Mouse (Mus musculus): ENCODE results near the gene Palm2. TPM values are rescaled to one million over a fixed set of nuclear protein-coding genes. Genes with fewer than 3 reads are reported as not detected.

Gene Palm2
- polyA plus RNA-seq, 1 experiment from 2014 or later, result 13.2 TPM

DNA sequence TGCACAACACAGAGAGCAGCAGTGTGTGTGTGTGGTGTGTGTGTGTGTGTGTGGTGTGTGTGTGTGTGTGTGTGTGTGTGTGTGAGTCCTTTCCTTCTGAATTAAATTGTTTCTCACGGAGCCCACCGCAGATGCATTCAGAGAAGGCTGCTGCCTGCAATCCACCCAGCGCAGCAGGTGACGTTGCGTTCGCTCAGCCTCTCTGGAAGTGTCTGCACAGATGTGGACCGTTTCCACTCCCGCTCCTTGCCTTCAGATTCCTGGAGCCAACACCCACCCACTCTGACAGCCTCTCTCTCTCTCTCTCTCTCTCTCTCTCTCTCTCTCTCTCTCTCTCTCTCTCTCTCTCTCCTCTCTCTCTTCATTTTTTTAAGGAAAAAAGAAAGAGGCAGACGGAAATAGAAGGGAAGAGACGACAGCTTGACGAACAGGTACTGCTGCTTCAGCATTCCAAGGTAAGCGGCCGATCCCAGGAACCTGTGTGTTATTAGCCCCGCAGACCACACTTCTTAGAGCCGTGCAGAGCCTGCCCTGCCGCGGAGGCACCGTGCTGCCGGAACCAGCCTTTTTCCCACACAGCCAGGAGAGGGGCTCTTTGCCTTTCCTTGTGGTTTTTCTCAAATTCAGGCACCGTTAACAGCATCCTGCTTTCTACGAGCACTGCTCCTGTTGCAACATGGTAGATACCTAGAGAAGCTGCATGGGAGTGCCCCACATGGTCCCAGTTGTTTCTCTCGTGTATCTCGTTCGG is 203.8 kb downstream of the Palm2 start:
- Histone ChIP-seq H3K4me2 (peak overlapping the region; percentile 55), H3K27me3 (no peaks in the 10 kb centered on the region), H3K9ac (replicated peaks) (no peak overlapping the region), H3K4me3 (replicated peaks) (peak overlapping the region; percentile 25), H3K4me1 (replicated peaks) (peaks cover 29% of the 10 kb centered on the region), H3K36me3 (no peaks in the 10 kb centered on the region), H3K9me3 (no peaks in the 10 kb centered on the region), H3K27ac (0 out of 2 replicates have a peak overlapping the region, but pooled peaks have one; percentile 18)
- ATAC-seq (ENCODE audit: insufficient number of reproducible peaks, insufficient read depth, low FRiP score, low TSS enrichment, low read depth), result no peak
- WGBS, result 19% methylated on average over 24 of the region's 24 CpGs

DNA sequence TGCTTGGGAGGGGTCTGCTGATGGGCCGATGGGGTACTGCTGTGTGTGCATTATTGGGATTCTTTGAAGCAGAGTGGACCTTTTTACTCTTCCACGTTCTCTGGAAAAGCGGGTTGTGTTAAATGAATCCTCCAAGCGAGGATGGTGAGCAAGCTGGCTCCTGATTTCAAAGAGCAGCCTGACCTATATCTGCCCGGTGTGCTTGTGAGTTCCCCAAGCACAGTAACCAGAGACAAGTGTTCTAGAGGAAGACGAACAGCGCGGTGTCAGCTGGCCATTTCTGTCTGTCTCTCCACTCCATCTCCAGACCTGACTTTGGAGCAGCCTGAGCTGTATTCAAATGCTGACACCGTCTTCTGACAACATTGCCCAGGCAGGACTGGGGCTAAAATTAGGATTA is 204.9 kb downstream of the Palm2 start:
- no peaks in the 10 kb centered on the region for H3K27me3 ChIP-seq
- peaks cover 23% of the 10 kb centered on the region for H3K4me1 ChIP-seq (replicated peaks)
- ATAC-seq (ENCODE audit: insufficient number of reproducible peaks, insufficient read depth, low FRiP score, low TSS enrichment, low read depth), result no peak
- H3K36me3 ChIP-seq, result no peaks in the 10 kb centered on the region
- no peak overlapping the region for H3K27ac ChIP-seq
- H3K9ac ChIP-seq (replicated peaks), result no peak overlapping the region
- H3K9me3 ChIP-seq, result no peaks in the 10 kb centered on the region
- no peak overlapping the region for H3K4me2 ChIP-seq
- no peak overlapping the region for H3K4me3 ChIP-seq (replicated peaks)
- WGBS, result 83% methylated on average over 9 of the region's 9 CpGs

DNA sequence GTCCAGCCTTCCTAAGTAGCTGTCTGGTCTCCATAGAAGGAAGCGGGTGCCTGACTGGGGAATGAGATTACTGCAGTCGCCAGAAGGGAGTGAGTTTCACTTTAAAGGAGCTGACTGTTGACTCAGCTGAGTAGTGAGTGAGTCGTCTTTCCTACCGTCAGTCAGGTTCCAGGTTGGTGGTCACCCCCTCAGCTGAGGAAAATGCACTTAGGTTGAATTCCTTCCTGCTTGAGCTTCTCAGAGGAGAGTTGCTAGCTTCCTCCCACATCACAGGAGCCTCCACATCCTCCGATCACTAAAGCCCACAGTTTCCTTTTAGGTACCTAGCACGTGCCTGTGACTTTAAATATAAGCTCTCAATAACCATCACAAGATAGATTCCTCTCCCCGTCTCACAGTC is 206.2 kb downstream of the Palm2 start:
- 52% methylated on average over 7 of the region's 7 CpGs for WGBS
- H3K4me1 ChIP-seq (replicated peaks), result peaks cover 23% of the 10 kb centered on the region
- ATAC-seq (ENCODE audit: insufficient number of reproducible peaks, insufficient read depth, low FRiP score, low TSS enrichment, low read depth), result no peak
- no peaks in the 10 kb centered on the region for H3K27me3 ChIP-seq
- H3K9ac ChIP-seq (replicated peaks), result no peak overlapping the region
- no peak overlapping the region for H3K27ac ChIP-seq
- peaks cover 10% of the 10 kb centered on the region; the same call in 1 of the 2 replicates for H3K36me3 ChIP-seq
- H3K9me3 ChIP-seq, result no peaks in the 10 kb centered on the region
- H3K4me2 ChIP-seq, result no peak overlapping the region
- no peak overlapping the region for H3K4me3 ChIP-seq (replicated peaks)

DNA sequence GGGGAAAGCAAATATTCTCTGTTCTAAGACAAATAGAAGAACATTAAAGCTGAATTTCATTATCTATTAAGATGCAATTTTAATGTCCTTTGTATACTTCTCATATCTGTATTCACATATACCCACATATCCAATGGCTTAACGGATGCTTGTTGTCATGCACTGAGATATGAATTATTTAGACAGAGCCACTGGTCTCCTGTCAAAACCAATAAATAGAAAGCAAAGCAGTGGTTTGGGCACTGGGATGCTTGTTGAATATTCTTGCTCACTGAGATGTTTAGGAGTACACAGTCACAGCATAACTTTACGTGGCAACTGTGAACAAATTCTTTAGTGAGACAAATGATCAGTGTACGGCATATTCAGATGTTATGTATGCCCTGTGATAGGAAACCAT is 206.9 kb downstream of the Palm2 start:
- WGBS, result 89% methylated on average over 3 of the region's 3 CpGs
- ATAC-seq (ENCODE audit: insufficient number of reproducible peaks, insufficient read depth, low FRiP score, low TSS enrichment, low read depth), result no peak

DNA sequence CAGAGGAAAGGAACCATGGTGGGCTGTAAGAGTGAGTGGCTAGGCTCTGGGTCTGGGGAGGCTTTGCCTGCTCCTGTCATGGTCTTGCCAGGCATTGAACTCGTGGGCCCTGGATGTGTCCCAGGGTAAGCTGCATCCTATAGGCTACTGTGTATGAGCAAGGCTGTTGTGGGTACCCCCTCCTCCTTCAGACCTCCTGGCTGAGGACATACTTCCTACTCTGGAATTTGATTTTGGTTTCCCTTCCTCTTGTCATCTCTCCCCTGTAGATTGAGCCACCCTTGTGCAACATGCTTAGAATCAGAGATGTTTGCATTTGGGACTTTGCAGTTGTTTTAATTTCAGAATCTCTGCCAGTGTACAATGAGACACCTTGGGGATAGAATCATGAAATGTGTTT is 216.9 kb downstream of the Palm2 start:
- Histone ChIP-seq H3K4me3 (replicated peaks) (no peak overlapping the region), H3K4me1 (replicated peaks) (no peaks in the 10 kb centered on the region), H3K27me3 (no peaks in the 10 kb centered on the region), H3K9ac (replicated peaks) (no peak overlapping the region), H3K27ac (no peak overlapping the region), H3K9me3 (no peaks in the 10 kb centered on the region), H3K4me2 (no peak overlapping the region), H3K36me3 (peaks cover 61% of the 10 kb centered on the region)
- 56% methylated on average over 1 of the region's 1 CpGs for WGBS
- no peak for ATAC-seq (ENCODE audit: insufficient number of reproducible peaks, insufficient read depth, low FRiP score, low TSS enrichment, low read depth)

More for the DNA sequence above, 206.9 kb downstream of the Palm2 start:
- no peak overlapping the region for H3K4me2 ChIP-seq
- H3K9ac ChIP-seq (replicated peaks), result no peak overlapping the region
- no peaks in the 10 kb centered on the region for H3K27me3 ChIP-seq
- no peaks in the 10 kb centered on the region for H3K9me3 ChIP-seq
- H3K36me3 ChIP-seq, result peaks cover 10% of the 10 kb centered on the region; the same call in 1 of the 2 replicates
- peaks cover 23% of the 10 kb centered on the region for H3K4me1 ChIP-seq (replicated peaks)
- H3K4me3 ChIP-seq (replicated peaks), result no peak overlapping the region
- H3K27ac ChIP-seq, result no peak overlapping the region

DNA sequence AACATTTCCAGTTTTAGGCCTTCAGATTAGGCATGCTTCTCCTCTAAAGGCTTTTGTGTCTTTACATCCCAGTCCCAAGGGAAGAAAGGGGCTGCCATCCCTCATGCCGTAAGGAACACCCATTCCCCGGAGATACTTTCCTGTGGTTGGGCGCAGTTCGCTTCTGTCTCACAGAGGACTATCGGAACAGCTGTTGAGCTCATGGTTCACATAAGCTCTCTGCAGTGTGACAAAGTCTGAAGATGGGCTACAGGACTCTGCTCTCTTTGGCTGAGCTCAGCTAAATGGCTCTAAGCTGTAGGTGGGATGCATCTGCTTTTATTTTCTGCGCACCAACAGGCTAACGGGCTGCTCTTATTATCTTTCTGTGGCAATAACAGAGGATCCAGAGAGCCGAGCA is 217.5 kb downstream of the Palm2 start:
- H3K9me3 ChIP-seq, result no peaks in the 10 kb centered on the region
- no peak for ATAC-seq (ENCODE audit: insufficient number of reproducible peaks, insufficient read depth, low FRiP score, low TSS enrichment, low read depth)
- no peak overlapping the region for H3K4me2 ChIP-seq
- H3K36me3 ChIP-seq, result peaks cover 64% of the 10 kb centered on the region
- H3K4me3 ChIP-seq (replicated peaks), result no peak overlapping the region
- H3K27me3 ChIP-seq, result no peaks in the 10 kb centered on the region
- no peak overlapping the region for H3K27ac ChIP-seq
- 91% methylated on average over 8 of the region's 8 CpGs for WGBS
- H3K4me1 ChIP-seq (replicated peaks), result no peaks in the 10 kb centered on the region
- no peak overlapping the region for H3K9ac ChIP-seq (replicated peaks)

DNA sequence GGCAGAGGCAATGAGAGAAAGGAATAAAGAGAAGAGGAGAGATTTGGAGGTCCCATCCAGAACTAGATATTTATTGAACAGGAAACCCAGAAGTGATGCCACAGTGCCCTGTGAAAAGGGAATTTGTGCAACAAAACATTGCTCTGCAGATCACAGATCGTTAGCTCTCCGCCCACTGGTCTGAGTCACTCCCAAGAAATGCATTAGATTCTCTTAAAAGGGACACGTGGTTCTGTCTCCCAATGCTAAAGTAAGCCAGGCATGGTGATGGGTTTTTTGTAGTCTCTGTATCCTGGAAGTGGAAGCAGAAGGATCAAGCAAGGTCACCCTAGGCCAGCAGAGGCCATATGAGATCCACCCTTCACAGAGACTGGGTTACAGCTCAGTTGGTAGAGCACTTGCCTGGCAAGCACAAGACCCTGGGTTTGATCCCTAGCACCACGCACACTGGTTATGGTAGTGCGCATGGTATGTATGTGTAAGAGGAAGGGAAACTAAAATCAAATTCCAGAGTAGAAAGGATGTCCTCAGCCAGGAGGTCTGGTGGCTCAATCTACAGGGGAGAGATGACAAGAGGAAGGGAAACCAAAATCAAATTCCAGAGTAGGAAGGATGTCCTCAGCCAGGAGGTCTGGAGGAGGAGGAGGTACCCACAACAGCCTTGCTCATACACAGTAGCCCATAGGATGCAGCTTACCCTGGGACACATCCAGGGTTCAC is 218.3 kb downstream of the Palm2 start:
- Histone ChIP-seq H3K4me3 (replicated peaks) (no peak overlapping the region), H3K36me3 (peaks cover 72% of the 10 kb centered on the region), H3K9ac (replicated peaks) (no peak overlapping the region), H3K4me1 (replicated peaks) (no peaks in the 10 kb centered on the region), H3K27ac (no peak overlapping the region), H3K9me3 (no peaks in the 10 kb centered on the region), H3K4me2 (no peak overlapping the region), H3K27me3 (no peaks in the 10 kb centered on the region)
- no peak for ATAC-seq (ENCODE audit: insufficient number of reproducible peaks, insufficient read depth, low FRiP score, low TSS enrichment, low read depth)
- 79% methylated on average over 5 of the region's 5 CpGs for WGBS

DNA sequence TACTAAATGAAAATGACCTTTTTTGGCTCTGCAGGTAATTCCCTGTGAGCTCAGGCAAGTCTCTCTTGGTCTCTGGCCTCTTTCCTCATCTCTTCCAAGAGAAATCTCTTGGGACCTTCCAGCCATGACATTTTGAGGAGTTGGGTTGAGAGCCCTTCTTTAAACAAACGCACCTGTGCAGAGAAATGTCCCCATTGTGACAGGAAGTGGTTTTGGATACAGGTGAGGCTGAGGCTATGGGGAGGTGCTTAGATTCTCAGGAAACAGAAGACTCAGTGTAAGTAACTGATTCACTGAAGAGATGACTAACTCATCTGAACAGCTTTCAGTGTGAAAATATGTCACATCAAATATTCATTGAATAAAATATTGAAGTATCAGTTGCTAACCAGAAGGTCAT is 221.9 kb downstream of the Palm2 start:
- H3K27ac ChIP-seq, result no peak overlapping the region
- peaks cover 46% of the 10 kb centered on the region for H3K36me3 ChIP-seq
- no peak overlapping the region for H3K4me2 ChIP-seq
- H3K4me1 ChIP-seq (replicated peaks), result peaks cover 12% of the 10 kb centered on the region
- H3K4me3 ChIP-seq (replicated peaks), result no peak overlapping the region
- 78% methylated on average over 1 of the region's 1 CpGs for WGBS
- no peak for ATAC-seq (ENCODE audit: insufficient number of reproducible peaks, insufficient read depth, low FRiP score, low TSS enrichment, low read depth)
- 0 out of 2 replicates have a peak, but pooled peaks cover 4% of the 10 kb centered on the region for H3K27me3 ChIP-seq
- H3K9me3 ChIP-seq, result no peaks in the 10 kb centered on the region
- H3K9ac ChIP-seq (replicated peaks), result no peak overlapping the region

DNA sequence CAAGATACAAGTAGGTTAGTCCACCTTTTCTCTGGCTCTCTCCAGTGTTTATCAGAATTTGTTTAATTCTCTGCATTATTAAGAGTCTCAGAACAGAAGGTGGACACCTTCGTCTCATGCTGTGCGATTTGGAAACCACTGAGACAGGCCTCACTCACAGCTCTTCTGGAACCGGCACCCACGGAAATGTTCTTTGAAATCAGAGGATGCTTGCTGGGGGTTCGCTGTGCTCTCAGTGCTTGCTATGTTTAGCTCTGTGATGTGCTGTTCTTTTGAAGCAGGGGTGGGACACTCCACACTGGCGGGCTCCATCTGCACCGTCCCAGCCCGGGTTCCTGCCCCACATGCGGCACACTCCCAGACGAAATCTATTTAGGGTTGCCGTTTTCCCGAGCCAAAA is 222.3 kb downstream of the Palm2 start:
- Histone ChIP-seq H3K4me3 (replicated peaks) (no peak overlapping the region), H3K9me3 (no peaks in the 10 kb centered on the region), H3K27ac (no peak overlapping the region), H3K4me2 (no peak overlapping the region), H3K4me1 (replicated peaks) (peaks cover 16% of the 10 kb centered on the region), H3K9ac (replicated peaks) (no peak overlapping the region), H3K36me3 (peaks cover 45% of the 10 kb centered on the region), H3K27me3 (0 out of 2 replicates have a peak, but pooled peaks cover 4% of the 10 kb centered on the region)
- ATAC-seq (ENCODE audit: insufficient number of reproducible peaks, insufficient read depth, low FRiP score, low TSS enrichment, low read depth), result no peak
- 94% methylated on average over 12 of the region's 12 CpGs for WGBS

DNA sequence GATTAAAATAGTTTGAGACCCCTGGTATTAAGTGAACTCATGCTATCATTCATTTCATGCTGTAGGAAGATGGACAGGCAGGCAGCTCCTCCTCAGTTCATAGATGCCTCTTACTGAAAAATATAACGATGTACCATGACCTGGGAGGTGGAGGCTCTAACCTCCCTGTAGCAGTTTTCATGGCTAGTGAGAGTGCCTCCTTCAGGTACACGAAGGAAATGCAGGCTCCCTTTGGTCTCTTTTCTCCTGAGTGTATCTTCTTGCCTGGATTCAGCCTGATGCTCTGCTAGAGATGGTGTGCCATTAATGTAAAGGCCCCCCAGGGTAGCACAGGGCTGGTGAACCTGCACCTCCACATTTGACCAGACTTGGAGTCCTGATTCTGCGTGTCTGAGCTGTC is 222.8 kb downstream of the Palm2 start:
- Histone ChIP-seq H3K4me2 (no peak overlapping the region), H3K4me3 (replicated peaks) (no peak overlapping the region), H3K27ac (no peak overlapping the region), H3K36me3 (peaks cover 40% of the 10 kb centered on the region), H3K9ac (replicated peaks) (no peak overlapping the region), H3K9me3 (no peaks in the 10 kb centered on the region), H3K27me3 (0 out of 2 replicates have a peak, but pooled peaks cover 4% of the 10 kb centered on the region), H3K4me1 (replicated peaks) (peaks cover 16% of the 10 kb centered on the region)
- WGBS, result 83% methylated on average over 3 of the region's 3 CpGs
- ATAC-seq (ENCODE audit: insufficient number of reproducible peaks, insufficient read depth, low FRiP score, low TSS enrichment, low read depth), result no peak

DNA sequence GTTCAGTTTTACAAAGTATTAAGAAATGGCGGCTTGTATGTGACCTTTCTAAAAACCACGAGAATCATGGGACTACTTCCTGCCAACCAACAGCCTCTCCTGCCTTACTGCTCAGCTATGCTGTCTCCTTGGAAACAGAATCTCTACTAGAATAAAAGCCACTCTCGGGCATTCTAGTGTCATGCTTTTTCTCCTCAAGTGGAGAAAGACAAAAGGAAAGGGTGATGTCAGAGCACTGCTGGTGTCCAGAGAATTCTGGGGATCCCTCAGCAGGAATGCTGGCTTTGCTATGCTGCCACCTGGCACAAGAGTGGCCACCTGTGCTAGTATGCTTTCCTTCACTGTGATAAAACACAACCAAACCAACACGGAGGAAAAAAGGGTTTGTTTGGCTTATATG is 226.4 kb downstream of the Palm2 start:
- Histone ChIP-seq H3K9ac (replicated peaks) (no peak overlapping the region), H3K4me1 (replicated peaks) (peaks cover 16% of the 10 kb centered on the region), H3K36me3 (peaks cover 26% of the 10 kb centered on the region), H3K9me3 (no peaks in the 10 kb centered on the region), H3K4me3 (replicated peaks) (no peak overlapping the region), H3K27ac (no peak overlapping the region), H3K4me2 (no peak overlapping the region), H3K27me3 (peaks cover 8% of the 10 kb centered on the region; the same call in 1 of the 2 replicates)
- no peak for ATAC-seq (ENCODE audit: insufficient number of reproducible peaks, insufficient read depth, low FRiP score, low TSS enrichment, low read depth)
- 32% methylated on average over 4 of the region's 4 CpGs for WGBS
